Mouse (Mus musculus) urinary bladder, postnatal 10 days (tissue): ENCODE results near the gene Eml2.
"Not testable (repeated sequence)": the region's sequence is repeated elsewhere in the genome, so short reads cannot be mapped to it uniquely, and the experiment has no call there.

Experiments
- DNase-seq: peaks from one replicate; pipeline ENCODE4 v3.0.0; 2022; ENCODE audit warnings: low spot score

Gene Eml2

DNA sequence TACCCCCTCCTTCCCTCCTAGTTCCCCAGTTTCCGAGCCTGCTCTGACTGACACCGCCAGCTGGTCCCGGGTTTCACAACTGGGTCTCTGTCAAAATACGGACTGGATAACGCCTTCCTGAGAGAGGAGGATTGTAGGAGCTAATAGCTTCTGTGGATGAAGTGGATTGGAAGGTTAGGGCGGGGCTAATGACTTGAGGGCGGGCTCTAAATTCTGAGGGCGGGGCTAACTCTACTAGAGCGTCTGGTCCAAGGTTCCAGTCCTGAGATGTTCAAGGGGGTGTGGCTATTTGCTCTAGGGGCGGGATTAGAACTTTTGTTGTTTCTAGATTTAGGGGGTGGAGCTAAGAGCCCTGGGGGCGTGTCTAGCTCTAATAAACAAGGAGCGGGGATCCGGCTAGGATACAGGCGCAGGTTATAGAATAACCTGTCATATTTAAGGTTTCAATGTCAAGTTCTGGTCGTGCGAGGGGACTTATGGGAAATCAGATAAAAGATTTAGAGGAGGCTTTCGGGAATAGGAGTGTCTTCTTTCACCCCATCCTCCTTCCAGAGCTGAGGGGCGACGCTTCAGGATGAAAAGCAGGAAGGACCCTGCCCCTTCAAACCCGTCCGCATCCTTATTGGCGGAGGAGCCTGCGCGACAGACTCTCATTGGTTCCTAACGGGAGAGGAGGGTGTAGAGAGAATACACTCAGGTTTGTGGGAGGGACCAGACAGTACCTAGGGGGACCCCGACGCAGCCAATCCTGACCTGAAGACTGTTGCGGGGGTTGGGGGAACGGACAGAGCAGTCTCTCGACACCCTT, at the start of gene Eml2:
TSS of gene Eml2 (plus strand) at position 714 of the 808 bp plus-strand sequence.
- DNase-seq, result no peak

DNA sequence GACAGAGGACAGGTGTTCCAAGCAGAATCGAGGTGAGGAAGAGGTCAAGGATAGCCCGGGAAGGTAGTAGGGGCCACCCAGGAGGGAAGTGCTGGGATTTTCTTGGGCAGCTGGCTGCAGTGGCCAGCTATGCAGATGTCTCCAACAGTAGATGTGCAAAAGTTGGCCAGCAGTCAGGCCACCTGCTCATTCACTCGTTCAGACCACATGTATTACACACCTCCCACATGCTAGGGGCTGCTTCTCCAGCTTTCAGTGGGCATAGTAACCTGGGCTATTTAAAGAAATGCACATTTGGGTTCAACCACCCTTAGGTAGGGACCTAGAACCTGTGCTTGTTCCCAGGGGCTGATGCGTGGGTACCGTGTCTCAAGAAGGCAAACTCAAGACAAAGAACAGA, 48.5 kb upstream of the Eml2 start:
- no peak for DNase-seq

DNA sequence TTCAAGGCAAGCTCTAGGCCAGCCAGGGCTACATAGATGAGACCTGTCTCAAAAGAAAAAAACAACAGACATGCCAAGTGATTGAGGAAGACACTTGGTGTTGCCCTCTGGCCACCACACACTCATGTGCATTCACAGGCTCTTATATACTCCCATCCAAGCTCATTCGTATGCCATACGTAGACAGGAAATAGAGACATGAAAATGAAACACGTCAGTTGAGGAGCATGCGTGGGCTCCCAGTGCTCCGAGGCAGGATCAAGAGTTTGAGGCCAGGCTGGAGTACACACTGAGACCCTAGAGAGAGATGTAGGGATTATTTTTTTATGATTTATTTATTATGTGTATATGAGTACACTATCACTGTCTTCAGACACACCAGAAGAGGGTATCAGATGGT, 46.8 kb upstream of the Eml2 start:
- no peak for DNase-seq

DNA sequence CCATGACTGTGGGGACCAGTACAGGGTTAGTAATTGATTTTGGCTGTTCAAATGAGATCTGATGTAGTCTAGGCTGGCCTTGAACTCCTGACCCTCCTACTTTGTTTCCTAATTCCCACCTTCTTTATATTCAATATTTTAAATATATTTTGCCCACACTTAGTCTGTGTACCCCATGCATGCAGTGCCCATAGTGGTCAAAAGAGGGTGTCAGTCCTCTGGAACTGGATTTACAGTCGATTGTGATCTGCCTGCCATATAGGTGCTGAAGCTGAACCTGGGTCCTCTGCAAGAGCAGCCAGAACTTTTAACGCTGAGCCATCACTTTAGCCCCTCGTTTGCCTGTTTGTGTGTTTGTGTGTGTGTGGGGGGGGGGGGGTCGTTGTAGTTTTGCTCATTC, 45.6 kb upstream of the Eml2 start:
- DNase-seq, result no peak

DNA sequence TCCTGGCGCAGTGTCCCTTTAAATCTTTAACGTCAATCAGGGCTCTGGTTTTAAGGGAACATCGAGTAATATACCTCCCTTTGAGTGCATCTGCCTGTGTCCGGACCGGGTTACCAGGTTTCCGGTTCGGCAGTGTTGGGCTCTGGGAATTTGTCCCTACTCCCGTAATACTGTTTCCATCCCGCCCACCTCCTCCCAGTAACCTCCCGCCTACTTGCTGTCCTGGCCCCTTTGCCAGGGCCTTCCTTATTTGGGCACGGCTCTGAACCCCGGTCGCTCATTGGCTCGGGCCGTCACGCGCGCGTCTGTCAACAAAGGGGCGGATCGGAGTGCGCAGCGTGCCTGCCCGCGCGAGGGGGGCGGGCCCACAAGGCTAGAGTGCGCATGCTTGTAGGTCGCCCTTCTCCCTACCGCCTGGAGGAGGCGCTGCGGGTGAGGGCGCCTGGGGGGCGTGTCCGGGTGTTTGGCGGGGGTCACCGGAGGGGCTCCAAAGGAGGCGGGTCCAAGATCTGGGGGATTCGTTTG, 44.8 kb upstream of the Eml2 start:
- DNase-seq, result peak; percentile 93

DNA sequence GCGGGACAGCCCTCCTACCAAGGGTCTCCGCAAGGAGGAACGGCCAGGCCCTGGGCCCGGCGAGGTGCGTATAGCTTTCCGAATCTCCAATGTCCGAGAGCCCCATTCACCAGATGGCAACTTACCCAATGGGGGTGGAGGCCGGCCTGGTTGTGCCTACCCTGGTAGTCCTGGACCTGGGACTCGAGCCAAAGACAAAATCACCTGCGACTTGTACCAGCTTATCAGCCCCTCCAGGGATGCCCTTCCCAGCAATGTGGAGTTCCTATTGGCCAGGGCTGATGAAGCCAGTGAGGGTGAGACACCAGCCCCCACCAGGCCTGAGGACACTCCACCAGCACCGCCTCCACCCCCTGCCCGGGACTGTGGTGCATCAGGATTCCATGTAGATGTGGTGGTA, 40.1 kb upstream of the Eml2 start:
- DNase-seq, result no peak

DNA sequence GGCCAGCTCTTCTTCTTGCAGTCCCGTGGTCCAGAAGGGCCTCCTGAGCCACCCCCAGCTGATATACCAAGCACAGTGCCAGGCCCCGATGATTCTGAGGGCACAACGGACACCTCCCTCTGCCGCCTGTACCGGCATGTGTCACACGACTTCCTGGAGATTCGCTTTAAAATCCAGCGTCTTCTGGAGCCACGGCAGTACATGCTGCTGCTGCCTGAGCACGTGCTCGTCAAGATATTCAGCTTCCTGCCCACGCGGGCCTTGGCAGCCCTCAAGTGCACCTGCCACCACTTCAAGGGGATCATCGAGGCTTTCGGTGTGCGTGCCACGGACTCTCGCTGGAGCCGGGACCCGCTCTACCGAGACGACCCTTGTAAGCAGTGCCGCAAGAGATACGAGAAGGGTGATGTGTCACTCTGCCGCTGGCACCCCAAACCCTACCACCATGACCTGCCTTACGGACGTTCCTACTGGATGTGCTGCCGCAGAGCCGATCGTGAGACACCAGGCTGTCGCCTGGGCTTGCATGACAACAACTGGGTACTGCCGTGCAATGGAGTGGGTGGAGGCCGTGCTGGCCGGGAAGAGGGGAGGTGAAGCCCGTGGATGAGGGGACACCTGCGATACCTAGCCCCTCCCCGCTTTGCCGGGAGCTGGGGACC, 39.4 kb upstream of the Eml2 start:
- DNase-seq, result no peak

DNA sequence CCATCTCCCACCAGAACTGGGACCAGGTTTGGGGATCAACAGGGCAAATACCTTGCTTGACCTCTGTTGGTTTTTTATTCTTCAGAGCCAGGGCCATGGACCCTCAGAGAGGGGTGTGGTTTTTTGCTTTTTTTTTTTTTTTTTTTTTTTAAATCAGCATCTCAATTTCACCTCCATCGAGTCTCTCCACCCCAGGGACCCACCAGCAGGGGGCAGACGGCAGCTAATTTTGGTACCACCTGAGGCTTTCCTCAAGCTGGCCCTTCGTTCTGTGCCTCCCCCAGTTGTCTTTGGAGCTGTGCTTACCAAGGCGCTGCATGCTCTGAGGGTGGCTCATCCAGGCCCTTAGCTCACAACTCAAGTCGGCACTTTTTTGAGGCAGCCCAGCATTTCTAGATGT, 38.8 kb upstream of the Eml2 start:
- no peak for DNase-seq

DNA sequence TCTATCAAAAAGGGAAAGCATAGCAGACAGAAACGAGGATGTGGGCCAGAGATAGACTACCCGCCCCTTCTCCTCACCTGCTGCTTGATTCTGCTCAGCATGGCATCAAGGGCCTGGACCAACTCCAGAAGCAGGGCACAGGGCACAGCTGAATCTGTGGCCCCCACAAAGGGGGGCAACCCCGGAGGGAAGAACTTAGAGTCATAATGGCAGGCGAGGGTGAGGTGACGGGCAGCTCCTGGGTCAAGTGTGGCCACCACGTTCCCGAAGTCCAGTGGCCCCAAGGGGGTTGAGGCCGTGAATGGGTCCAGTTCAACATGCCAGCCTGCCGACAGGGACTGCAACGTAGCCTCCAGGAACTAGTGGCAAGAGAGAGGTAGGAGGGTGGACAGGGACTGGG, 29.4 kb upstream of the Eml2 start:
- DNase-seq, result no peak

DNA sequence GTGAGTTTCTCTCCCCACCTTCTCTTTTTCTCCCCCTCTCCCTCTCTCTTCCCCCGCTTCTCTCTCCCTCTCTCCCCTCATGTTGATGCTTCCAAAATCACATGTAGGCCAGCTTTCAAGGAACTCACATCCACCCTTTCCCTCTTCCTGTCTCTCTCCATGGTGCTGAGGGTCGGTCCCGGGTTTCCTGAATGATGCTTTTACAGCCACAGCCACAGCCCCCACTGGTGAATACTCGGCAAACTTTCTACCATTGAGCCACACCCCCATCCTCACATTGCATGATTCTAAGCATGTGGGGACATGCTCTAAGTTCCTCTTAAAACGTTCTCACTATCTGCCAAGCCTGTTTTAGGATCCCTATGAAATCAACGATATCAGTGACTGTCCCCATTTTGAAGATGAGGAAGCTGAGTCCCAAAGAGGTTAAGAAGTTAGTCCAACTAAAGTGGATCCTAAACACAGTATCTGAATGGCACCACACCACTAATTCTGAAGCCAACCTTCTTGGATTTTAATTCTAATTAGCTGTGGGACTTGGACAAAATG, 28.6 kb upstream of the Eml2 start:
- no peak for DNase-seq

DNA sequence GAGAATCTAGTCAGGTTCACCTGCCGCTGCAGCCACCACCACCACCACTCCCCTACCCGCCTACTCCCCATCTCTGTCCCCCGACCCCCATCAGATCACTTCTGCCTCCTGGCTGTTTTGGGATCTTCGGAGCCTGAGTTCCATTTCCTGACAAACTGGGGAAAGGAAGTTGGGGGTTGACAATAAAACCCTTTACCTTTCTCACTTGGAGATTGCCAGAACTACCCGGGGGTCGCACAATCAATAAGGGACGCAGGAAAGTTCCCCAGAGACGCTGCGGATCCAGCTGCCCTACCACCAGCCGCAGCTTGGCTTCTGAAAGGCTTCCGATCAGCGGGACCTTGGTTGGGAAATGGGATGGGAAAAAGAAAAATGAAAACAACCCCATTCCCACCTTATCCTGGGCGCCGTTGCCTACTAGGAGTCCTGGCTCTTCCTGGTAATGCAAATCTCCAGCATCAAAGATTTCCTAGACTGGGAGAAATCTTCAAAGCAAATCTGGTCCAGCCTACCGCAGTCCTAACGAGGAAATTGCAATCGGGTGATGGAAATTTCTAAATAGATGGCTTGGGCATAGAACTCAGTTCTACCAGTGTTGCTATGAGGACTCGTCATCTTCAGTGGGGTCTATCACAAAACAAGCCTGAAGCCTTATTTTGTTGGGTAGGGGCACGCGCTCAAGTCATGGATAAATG, 27.9 kb upstream of the Eml2 start:
- no peak for DNase-seq

DNA sequence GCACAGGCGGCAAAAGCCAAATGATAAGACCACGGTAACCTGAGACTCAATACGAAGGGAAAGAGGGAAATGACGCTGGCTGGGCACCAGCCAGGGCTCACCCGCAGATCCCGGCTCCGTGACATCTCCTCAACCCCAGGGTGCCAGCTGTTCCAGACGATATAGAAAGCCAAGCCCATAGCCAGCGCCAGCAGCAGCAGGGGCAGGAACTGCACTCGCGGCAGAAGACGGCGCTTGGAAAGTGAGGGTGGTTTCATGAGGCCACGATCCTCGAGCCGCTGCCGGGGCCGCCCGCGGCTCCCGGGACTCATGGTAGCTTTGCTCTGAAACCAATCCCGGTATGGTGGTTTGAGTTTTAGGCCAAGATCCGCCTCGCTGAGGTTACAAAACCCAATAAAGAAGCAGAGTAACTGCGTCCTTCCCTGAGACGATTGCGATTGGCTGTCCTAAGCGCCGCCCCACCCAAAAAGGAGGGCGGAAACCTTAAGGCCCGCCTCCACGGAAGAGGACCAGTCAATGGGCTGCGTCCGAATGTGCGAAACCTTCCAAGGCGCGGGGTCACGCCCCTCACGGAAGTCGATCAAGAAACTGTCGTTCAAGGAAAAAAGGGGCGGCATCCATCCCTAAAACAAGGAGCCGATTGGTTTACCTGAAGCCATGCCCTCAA, 27.2 kb upstream of the Eml2 start, which contains the start of gene Qpctl:
TSS of gene Qpctl (minus strand) at position 417 of the 667 bp plus-strand sequence.
- peak; percentile 90 for DNase-seq

DNA sequence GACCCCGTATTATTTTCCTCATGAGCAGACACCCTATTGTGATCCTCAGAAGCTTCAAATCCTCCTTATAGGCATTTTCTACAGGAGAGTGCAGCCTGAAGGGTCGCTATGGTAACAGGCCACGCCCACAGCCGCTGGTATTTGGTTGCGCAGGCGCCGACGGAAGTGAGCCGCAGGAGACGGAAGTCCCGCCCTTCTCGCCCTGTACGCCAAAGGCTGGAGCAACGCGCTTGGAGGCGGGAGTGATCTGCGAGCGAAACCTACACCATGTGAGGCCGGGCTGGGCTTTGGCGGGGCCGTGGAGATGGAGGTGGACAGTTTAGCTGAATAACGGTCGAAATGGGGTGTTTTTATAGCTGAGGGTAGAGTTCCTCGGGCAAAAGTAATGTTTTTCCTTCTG, 26.6 kb upstream of the Eml2 start, which contains the start of gene Snrpd2:
TSS of gene Snrpd2 (plus strand) at position 97 of the 400 bp plus-strand sequence.
- DNase-seq, result peak; percentile 93

DNA sequence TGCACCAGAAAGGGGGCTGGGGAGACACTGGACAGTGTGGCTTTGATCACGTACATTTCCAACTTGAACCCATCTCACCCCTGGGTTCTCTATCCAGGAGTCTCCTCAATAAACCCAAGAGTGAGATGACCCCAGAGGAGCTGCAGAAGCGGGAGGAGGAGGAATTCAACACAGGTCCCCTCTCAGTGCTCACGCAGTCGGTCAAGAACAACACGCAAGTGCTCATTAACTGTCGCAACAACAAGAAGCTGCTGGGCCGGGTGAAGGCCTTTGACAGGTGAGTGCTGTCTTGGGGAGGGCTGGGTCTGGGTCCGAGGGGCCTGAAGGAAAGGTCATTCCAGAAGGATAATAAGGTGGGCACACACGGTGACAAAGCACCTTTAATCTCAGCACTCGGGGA, 25.1 kb upstream of the Eml2 start:
- DNase-seq, result not testable (repeated sequence)

DNA sequence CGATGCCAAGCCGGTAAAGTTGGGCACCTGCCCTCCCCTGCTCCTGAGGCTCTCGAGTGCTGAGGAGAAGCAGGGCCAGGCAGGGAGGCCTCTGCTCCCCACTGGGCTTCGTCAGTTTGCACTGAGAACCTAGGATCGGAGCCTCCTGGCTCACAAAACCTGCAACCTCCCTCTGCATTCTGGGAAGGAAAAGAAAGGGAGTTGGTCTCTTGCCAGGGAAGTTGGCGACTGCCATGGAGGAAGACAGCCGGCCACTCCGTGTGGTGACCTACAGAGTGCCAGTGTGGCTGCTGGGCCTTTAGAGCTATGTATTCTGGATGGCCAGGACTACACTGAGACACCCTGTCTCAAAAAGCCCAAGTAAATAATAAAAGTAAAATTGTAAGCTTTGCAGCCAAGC, 21.4 kb upstream of the Eml2 start:
- no peak for DNase-seq

DNA sequence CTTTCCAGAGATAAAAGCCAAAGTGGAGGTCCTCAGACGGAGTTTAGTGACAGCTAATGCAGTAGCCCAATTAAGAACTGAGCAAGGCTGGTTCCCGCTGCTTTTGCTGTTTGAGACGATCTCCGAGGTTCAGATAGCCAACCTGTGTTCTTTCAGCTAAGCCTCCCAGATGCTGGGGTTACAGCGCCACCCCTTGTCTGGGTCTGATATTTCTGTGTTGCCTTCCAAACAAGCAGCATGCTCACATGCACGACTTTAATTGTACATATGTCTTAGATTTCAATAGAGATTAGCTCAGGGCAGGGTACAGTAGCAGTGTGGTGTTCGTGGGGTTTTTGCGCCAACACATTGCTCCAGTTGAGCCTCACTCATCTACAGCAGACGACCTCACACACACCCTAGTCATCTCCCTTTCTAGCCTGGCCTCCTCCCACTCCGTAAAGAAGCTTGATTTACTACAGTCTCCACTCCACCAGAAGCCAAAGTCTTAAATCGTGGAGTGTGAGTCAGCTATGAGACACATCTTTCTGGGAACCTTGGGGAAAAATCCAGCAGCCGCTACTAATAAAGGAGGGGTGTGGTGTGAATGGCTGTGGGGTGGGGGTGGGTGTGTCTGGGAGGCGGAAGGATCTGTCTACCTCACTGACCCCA, 20.3 kb upstream of the Eml2 start:
- DNase-seq, result no peak

DNA sequence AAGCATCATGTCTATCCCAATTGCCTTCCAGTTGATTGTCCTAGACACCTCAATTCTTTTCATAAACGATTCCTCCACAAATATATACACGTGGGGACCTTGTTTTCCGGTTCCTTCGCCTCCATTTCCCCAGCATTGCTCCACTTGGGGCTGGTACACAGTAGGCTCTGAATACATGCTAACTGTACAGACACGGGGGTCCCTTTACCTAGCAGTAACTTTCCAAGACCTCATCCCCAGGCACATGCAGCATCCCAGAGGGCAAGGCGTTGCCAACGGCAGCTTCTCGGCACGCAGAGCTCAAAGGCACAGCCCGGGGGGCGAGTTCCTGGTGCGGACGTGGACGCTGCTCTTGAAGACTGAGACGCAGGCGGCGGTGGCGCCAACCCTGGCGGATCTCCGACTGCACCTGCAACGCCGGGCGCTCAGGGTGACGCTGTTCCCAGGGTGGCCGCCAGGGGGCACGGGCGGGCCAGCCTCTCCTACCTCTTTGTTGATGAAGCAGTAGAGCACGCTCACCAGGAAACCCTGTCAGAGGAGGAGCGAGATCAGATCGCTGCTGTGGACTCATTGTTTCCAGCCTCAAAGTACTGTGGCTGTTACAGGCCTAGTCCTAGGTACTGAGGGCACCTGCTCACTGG, 18.9 kb upstream of the Eml2 start:
- peak; percentile 83 for DNase-seq

DNA sequence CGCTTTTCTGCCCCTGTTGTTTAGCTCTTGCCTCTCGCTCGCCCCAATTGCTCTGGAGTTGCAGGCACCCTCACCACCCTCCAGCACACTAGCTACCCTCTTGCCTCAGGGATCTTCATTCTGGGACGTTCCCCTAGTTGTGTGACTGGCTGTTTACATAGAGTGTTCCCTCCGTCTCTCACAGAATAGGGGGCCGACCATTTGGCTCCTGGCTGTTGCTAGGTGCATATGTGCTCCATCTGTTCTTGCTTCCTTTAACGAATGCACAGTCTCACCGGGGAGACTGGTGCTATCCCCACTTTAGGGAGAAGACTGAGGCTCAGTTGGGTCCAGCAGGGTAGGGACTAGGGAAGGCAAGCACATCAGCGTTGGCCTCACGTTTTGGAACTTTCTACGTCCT, 17.6 kb upstream of the Eml2 start:
- DNase-seq, result no peak

DNA sequence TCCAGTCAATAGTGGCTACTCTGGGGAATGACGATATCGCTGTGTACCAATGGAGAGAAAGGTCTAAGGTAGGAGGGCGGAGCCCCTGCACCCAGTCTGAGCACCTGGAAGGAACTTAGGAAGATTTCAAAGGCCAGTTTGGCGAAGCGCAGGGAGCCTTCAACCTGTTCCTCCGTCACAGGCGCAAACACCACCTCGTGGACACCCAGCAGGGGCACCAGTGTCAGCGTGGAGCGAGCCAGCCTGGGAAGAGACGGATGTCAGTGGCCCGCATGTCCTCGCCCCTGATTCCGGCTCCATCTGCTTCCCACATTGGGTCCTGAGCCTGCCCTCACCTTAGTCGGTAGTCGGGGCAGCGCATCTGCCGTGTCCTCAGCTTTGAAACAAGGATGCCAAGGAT, 16.8 kb upstream of the Eml2 start:
- DNase-seq, result no peak

DNA sequence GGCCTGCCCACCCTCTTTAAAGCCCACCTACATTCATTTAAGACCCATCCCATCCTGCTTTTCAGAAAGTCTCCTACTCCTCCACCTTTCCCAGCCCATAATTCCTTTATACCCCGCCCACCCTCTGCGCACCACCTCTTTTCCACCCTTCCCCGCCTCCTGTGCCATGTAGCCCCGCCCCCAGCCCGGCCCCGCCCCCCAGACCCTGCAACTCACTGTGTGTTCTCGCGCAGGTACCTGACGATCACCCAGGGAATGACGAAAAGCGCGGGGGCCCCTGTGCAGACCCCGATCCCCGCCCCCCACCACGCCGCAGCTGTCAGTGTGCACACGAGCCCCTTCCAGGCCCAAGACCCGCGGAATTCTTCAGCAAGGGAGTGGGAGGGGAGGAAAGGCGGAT, 16.1 kb upstream of the Eml2 start:
- no peak for DNase-seq

DNA sequence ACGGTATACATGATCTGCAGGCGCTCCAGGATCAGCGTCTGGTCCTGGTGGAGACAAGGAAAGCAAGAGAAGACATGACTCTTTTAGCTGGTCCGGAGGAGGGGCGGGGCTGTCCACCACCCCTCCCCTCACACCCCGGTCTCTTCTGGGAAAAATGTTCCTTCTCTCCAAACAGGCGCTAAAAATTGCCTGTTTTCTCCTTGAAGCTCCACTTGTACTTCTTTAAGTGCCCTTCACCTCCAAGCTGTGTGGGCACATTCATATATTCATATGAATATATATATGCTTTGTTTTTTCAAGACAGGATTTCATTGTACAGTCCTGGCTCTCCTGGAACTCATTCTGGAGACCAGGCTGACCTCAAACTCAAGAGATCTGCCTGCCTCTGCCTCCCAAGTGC, 13.3 kb upstream of the Eml2 start:
- no peak for DNase-seq
